Mouse (Mus musculus) hematopoietic stem cell, adult 5-6 weeks (primary cell): ENCODE measurements around the gene Myo10. TPM values are rescaled to one million over a fixed set of nuclear protein-coding genes. Genes with fewer than 3 reads are reported as not detected.

Experiments used
- ATAC-seq, 2 experiments: fragments of 125-278 bp in 1 of 2; replicated peaks in 1 of 2; 2 replicates each; pipeline ENCODE4 v1.8.0; 2016 to 2017; ENCODE audit warnings: inconsistent platforms in 2 of 2, mild to moderate bottlenecking in 2 of 2, moderate number of reproducible peaks in 2 of 2, low read depth in 1 of 2, moderate TSS enrichment in 1 of 2; ENCODE audit not compliant: low FRiP score in 2 of 2, poor library complexity in 2 of 2, severe bottlenecking in 2 of 2, insufficient read depth in 1 of 2, low TSS enrichment in 1 of 2
- total RNA-seq: library from RNA; stranded (forward); fragments of 172-1452, 232-1000 nt; gene quantifications from 2 replicates; pipeline ENCODE4 v1.2.3, GENCODE M21; 2017

The Myo10 gene
- 9.3 and 13.8 TPM in 2 replicates for total RNA-seq

DNA sequence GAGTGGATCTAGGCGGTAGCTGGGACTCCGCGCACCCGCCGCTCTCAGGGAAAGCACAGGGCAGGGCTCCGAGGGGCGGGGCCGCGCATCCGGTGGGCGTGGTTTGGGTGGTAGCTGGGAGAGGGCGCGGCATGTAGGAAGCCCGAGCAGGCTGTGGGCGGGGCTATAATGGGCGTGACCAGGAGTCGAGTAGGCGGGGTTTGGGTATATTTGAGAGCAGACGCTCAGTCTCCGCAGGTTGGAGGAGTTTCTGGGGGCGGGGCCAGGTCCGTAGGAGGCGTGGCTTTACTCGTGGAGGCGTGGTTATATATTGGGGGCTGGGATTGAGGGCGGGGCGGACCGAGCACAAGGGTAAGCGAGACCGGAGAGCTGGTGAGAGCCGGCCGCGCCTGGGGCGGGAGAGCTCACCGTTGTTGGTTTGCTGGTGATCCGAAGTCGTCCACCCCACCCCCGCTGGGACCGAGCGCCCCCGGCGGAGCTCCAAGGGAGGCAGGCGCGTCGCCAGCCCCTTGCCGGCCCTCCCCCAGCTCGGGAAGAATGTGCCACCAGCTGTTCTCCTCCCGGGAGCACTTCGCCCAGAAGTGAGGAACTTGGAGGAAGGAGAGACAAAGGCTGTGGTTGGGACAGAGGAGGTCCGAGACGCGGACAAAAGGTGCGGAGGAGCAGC is at the start of gene Myo10:
Gene Myo10 (plus strand): TSS at position 326 of the 667 bp plus-strand sequence.
- peak; percentile 84 to 87 for ATAC-seq

DNA sequence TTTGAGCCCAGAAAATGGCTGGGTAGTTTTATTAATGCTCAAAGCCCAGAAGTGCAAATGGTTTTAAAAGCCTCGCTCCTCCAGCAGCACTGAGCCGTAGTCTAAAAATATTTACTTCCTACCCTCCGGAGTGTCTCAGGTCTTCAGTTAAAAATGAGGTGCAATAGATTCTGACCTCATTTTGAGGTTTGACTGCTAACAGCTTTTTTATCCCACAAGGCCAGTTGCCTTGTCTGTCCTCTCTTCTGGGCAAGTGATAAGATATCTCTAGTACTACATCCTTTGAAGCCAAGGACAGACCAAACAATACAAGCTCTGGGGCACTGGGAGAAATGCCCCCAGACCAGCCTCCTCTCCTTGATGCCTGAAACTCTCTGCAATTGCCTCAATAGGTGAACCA is 49.2 kb upstream of the Myo10 start:
- no peak for ATAC-seq

DNA sequence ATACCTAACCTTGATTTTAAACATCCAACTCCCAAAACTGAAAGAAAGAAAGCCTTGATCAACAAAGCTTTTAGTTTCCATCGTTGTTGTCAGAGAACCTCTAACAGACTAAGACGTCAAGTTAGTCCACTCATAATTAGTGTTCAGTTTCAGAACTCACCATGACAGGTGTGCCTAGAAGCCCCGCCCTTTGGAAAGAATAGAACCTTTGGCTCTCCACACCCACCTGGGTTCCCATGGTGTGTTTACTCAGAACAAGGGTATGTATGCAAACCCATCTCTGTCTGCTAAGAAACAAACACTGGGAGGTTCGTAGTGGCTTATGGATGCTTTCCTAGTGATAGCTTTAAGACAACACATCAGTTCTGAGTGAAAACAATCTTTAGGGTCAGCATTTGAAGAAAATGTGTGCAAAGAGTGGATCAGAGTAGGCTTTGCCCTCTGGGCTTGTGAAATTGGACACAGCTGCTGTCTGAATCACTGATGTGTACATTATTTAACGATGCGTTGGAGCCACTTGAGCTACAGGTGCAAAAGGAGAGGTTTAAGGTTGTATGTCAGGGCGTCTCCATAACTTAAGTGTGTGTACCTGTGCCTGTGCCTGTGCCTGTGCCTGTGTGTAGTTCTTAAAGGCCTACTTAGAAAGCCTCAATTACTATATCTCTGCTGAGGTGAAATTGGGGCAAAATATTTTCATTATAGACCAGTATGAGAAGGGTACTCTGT is 48.3 kb upstream of the Myo10 start:
- no peak for ATAC-seq

DNA sequence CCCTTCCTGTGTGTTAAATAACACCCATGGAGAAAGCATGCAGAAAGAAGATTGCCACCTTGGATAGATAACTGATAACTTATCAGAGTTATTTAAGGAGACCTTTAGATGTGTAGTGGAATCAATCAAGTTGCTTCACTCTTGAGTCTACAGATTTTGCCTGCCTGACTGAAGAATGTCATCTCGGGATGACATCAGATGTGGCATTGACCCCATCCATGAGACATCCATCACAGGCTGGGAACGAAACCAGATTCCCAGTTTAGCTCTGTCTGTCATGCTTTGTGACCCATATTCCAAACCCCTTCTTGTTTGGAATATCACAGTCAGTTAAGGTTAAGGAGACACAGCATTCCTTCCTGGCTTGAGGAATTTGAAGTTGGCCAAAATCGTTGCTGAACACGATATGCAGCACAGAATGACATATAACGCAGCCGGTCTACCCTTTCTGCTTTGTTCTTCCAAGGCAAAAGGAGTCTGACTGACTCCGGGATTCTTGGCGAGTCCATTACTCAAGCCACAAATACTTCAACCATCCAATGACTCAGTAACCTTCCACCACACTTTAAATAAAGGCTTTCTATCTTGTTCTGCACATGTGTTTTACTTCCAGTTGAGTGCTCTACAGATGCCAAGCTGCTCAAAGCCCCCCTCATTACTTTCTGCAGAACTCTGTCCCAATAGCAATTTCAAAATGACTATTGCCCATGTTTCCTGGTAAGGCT is 44.8 kb upstream of the Myo10 start:
- ATAC-seq = no peak

DNA sequence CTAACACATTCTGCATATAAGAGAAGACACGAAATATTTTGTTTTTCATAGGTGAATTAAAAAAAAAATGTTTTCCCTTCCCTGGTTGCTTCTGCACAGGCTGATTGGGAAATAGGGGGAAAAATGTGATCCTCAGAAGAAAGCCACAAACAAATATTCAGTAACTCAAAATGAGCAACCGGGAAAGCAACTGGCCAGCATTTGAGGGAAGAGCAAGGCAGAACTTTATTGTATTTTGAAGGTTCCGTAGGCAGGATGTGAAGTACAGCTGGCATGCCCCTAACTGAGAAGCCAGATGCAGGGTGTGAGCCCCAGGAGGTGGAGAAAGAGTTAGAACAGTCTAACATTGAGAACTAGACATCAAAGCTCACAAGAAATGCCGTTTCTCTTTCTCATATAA is 44.0 kb upstream of the Myo10 start:
- no peak for ATAC-seq

DNA sequence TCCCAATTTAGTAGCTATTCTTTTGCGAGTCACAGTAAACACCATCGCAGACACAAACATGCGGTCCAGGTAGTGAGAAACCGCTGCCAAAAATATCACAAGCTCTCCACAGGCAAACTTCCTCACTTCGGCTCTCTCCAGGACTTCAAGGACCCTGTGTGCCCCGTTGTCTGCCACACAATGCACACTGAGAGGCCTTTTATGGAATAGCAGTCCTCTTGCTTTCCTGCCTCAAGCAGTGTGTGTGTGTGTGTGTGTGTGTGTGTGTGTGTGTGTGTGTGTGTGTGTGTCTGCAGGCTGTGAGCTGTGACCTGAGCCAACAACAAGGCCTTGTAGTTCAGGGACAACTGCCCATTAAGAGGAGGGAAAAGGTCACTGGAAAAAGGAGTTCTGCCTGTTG is 41.6 kb upstream of the Myo10 start:
- ATAC-seq = peak; percentile 65 to 69; a peak in 3 of 4 replicates

DNA sequence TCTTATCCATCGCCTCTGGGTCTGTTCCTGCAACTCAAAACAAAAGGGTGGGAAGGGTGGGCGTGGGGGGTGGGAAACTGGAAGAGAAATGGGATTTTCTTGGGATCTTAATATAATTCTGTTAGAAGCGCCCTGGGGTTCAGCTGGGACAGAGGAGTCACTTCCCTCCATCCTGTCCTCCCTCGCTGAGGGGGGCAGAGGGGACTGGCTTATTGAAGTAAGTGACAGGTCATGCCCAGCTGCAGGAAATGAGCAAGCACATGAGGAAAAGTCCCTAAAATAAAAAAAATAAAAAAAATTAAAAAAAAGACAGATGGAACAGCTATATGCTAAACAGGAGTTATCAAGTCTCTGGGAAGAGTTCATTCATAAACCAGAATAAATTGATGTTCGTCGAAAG is 40.3 kb upstream of the Myo10 start:
- ATAC-seq = no peak; a peak in 1 of 4 replicates

DNA sequence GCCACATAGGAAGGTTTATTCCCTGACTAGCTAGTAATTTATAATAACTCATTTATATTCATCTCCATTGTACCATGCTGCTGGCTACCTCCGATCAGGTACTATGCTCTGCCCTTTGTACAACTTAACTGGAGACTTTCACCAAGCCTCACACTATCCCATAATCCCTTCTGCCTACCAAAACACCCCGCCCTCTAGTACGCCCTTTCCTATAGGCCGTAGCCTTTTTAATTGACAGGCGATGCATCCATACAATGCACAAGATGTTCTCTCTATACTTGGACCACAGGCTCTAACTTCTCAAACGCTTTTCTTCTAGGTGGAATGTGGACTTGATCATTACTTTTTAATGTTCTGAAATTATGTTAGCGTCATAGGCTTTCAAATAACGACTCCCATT is 39.0 kb upstream of the Myo10 start:
- no peak for ATAC-seq

DNA sequence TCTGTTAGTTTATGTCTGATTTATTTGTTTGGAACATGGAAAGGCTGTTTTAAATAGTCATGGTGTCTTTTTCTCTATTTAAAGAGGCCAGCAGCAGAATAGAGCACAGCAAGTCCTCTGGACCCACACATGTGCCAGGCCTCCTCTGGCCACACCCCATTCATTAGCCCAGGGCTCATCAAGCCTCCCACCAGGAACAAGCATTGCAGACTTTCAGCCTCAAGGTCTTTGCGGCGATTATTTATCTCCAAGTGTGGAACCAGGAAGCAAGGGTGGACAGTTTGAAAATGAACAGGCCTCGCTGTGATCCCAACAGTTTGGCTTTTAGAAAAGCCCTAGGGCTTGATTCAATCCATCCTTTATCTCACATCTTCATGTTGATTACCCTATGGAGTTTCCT is 35.5 kb upstream of the Myo10 start:
- ATAC-seq = no peak

DNA sequence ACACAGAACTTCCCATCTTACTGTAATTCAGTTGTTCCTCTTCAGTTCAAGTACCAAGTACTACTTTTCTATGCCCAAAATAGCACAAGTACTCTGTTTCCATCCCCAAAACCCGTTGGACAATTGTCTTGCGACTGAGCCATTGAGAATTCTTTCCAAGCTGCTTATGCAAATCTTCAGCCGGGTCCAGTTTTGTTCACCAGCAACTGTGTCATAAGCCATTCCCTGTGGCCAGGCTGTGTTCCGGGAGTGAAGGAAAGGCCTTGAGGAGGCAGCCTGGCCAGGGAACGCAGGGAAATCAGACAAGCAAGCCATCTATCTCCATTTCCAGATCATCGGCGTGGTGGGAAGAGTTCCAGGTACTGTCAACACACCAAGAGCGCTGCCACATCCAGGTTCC is 34.4 kb upstream of the Myo10 start:
- no peak for ATAC-seq

DNA sequence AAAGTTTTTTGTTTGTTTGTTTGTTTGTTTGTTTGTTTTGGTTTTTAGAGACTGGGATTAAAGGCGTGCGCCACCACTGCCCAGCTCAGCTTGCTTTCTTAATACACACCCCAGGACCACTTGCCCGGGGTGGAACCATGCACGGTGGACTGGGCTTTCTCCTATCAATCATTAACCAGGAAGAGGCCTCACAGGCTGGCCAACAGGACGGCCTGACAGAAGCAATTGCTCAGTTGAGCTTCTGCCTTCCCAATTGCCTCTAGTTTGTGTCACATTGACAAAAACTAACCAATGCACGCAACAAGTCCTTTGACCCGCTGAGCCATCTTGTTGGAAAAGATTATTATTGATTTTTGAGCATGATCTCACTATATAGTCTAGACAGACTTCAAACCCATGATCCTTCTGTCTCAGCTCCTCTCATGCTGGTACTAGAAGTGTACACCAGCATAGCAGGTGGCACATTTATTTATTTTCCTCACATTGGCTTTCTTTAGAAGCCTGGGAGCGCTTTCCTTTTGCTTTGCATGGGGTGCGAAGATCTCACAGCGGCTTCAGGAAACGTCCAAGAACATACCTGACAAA is 32.9 kb upstream of the Myo10 start:
- no peak for ATAC-seq

DNA sequence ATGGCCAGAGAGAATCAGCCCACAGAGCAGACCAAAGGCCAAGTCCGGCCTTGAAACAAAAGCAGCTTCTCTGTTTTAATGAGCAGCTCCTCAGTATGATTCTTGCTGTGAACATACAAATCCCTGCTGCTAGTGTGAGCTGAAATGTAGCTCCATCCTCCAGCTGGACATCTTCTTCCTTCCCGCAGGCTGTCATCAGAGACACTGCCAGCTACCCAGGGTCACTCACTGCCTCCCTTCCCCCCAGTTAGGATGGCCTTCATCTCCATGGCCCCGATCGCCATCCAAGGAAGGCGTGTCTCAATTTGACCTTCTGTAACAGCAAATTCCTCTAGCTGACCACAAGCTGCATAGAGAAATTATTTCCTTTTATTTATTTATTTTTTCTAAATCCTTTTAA is 32.4 kb upstream of the Myo10 start:
- ATAC-seq = no peak

DNA sequence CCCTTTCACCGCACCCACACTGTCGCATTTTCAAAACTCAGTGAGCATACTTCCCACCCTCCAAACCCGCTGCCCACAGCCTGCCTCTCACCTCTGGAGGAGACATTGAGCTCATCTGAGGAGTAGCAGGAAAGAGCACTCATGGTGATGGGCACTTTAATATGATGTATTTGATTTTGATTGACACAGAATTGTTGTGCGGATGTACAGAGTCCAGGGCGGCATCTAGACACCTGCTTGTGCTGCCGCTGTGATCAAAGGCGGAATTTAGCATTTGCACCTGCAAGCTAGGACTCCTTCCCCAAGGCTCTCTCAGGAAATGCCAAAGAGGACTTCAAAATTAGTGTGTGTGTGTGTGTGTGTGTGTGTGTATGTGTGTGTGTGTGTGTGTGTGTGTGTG is 31.4 kb upstream of the Myo10 start:
- ATAC-seq = no peak

DNA sequence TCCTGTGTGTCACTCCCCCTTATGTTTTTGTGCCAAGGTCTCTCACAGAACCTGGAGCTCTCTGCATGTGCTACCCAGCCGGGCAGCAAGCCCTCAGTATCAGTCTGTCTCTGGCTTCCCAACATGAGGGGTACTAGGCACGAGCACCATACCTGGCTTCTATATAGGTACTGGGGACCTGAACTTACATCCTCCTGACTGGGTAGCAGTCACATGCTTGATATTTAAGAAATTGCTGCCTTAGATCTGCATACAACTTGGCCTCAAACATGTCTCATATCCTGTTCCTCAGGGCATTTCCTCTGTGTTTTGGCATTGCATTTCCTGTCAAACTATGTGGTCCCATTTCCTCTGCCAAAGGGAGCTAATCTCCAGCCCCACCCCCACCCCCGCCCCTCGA is 30.4 kb upstream of the Myo10 start:
- ATAC-seq = peak in 1 of 2 experiments; percentile 7; a peak in 1 of 4 replicates

DNA sequence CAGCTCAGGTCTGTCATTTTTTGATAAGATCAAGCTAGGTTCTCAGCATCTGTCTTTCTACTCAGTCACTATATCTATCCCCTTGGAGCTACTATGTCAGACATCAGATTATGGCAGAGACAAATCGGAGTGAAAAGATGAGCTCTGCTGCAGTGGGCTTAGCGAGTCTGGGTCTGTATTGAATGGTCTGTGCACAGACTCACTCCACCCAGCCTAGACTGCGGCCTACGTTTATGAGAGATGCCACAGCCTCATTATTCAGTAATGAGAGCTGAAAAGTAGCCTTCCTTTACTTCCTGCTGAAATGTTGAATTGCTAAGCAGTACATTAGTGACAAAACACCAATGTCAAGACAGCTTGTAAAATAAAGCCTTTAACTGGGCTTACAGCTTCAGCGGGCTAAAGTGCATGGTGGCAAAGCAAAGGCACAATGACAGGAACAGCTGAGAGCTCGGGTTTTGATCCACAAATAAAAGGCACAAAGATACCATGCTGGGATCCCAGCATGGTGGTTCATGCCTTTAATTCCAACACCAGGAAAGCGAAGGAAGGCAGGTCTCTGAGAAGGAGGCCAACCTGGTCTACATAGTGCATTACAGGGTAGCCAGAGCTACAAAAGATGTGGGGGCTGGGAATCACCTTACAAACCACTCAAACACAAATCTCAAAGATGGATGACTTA is 28.7 kb upstream of the Myo10 start:
- ATAC-seq = no peak

DNA sequence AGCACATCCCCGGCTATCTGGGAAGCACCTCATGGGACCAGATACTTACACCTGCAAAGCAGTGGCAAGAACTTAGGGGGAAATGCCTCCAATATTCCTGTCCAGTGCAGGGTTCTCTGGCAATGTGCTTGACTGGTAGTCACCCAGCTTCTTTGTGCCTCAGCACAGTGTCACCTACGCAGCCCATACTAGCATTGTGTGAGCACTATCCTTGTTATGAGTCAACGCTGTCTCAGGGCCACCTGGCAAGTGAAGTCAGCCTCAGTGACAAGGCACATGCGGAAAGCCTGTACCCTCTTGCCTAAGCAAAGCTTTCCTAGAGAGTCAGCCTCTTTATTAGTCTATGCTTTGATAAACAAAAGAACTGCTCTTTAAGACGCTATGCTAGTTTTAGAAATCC is 24.0 kb upstream of the Myo10 start:
- no peak for ATAC-seq

DNA sequence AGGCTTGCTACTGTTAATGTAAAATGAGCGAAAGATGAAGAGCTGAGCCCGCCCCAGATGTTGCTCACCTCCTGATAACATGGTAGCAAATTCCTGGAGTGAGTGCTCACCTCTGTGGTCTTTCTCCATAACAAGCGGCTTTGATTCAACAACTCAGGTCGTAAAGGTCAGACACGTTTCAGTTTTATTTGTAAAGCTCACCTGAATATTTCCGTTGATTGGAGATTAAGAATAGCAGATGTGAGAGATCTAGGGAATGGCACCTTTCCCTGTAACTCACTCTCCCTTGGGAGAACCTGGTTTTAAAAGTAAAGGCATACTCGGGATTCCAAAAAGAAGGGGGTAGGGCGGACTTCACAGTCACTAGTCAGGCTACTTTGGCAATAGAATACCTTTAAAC is 20.0 kb upstream of the Myo10 start:
- ATAC-seq = no peak

DNA sequence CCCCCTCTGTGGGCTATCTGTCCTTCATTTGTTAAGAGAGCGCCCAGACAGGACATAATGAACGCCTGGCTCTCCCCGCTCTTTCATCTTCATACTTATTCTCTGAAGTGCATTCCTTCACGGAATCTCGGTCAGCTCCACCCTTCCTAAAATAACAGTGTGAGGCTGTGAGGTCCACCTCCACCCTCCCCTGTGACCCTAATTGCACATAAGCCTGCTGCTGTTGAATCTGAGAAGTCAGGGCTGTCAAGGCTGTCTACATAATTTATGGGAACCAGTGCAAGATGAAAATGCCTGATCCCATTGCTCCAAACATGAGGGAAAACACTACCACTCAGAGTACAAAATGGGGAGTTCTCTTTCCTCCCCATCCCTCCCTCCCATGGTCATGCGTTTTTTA is 19.0 kb upstream of the Myo10 start:
- ATAC-seq = no peak
